13 mouse cellular contexts compared by ENCODE assay signal in the genomic region with DNA sequence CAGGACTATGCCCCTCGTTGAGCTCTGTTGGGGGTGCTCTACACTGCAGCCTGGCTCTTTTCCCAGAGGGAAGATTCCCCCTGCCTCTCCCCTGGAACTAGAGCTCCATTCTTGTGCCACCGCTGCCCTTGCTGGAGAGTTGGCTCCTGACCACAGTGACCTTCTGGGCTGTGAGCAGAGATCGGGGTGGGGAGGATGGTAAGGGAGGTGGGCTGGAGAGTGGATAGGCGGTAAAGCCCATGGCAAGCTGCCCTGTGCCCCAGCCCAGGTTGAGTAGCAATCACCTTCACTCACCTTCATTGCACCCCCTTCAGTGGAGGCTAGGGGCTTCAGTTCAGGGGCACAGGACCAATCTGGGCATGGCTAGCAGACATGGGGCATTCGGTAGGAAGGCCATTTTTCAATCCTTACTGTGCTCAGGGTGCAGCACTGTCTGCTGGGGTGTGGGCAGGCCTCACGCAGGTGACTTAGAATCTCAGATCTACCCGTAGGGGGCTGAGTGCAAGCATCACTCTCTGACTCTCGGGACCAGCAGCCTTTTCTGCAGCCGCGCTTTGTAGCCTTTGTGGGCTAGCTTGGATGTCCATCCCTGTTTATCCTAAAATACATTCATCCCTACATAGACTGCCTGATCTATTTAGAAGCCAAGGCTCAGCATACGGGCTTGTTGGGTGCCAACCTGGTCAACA. TPM values are rescaled to one million over a fixed set of nuclear protein-coding genes. Genes with fewer than 3 reads are reported as not detected.
A peak's percentile ranks its signal among the peaks of the same experiment; 100 is the strongest.
DNase-seq lines count a peak whose midpoint lies in the region; ATAC-seq and TF ChIP-seq lines count a peak whose summit lies in the region.
"Had no signal": no experiment of that assay in that cellular context is flagged by ENCODE, and none has a peak within 500 bp of the region (broad histone marks: within the 10 kb centered on the region; RNA-seq: fewer than 3 reads in every experiment).

No protein-coding gene starts in this region.

- no peak for DNase-seq in layer of hippocampus, adult 2 months (ENCODE audit: low spot score in 2 of 2)
- DNase-seq in layer of hippocampus, adult 9-11 months, result no peak
- no peak for DNase-seq in forebrain, postnatal 0 days
- DNase-seq in left cerebral cortex, postnatal 25 days (ENCODE audit: low spot score in 2 of 2), result peak; percentile 48 to 55
- DNase-seq in right cerebral cortex, postnatal 10 days (ENCODE audit: low spot score in 2 of 2), result peak; percentile 52 to 68
- no peak for DNase-seq in kidney, adult 9 months
- DNase-seq in thymus, postnatal 36 days, result no peak
- DNase-seq: adrenal gland, adult 8-10 months; B cell, adult 2 months had no signal

- peak overlapping the region; percentile 99 for H3K27ac ChIP-seq in layer of hippocampus, adult 2 months
- peak overlapping the region; percentile 66 for H3K27ac ChIP-seq in forebrain, postnatal 0 days (ENCODE audit: low read depth, low read length)
- H3K27ac ChIP-seq: kidney, postnatal 0 days; limb, embryonic 13.5 days had no signal

- no peaks in the 10 kb centered on the region for H3K27me3 ChIP-seq in forebrain, postnatal 0 days (ENCODE audit: insufficient read depth, low read length)

- peak overlapping the region; percentile 45 for H3K9ac ChIP-seq in forebrain, postnatal 0 days
- H3K9ac ChIP-seq: limb, embryonic 13.5 days had no signal

- ATAC-seq in forebrain, postnatal 0 days, result no peak
- ATAC-seq in megakaryocyte progenitor cell, adult 5-6 weeks (replicated peaks; ENCODE audit: poor library complexity), result no peak

- H3K36me3 ChIP-seq in forebrain, postnatal 0 days (ENCODE audit: insufficient read depth), result peaks cover 6% of the 10 kb centered on the region
- H3K36me3 ChIP-seq: limb, embryonic 13.5 days had no signal

- 66% methylated on average over 11 of the region's 11 CpGs for WGBS in forebrain, postnatal 0 days

- peak overlapping the region; percentile 61 for H3K4me2 ChIP-seq in forebrain, postnatal 0 days (ENCODE audit: low read depth)
- H3K4me2 ChIP-seq: limb, embryonic 13.5 days had no signal

- TF ChIP-seq CTCF in layer of hippocampus, adult 2 months (conservative IDR thresholded peaks at IDR 0.05), result no peak; the same call in 1 of the 2 replicates
- TF ChIP-seq CTCF in forebrain, postnatal 0 days (IDR thresholded peaks at IDR 0.05; ENCODE audit: low read depth), result no peak

- peak overlapping the region; percentile 81; the same call in 1 of the 2 replicates for H3K4me3 ChIP-seq in layer of hippocampus, adult 2 months
- H3K4me3 ChIP-seq in forebrain, postnatal 0 days (ENCODE audit: low read depth, low read length), result peak overlapping the region; percentile 25
- H3K4me3 ChIP-seq: limb, embryonic 13.5 days had no signal

- intact Hi-C loops in left cerebral cortex, postnatal 25 days (cut with DNase I), result loop anchor here (5.0 kb wide), 1 partner anchor 176 kb away; no protein-coding TSS in a partner anchor

- no peaks in the 10 kb centered on the region for H3K9me3 ChIP-seq in forebrain, postnatal 0 days (ENCODE audit: low read length)
- H3K9me3 ChIP-seq: limb, embryonic 13.5 days had no signal

- peaks cover 16% of the 10 kb centered on the region for H3K4me1 ChIP-seq in forebrain, postnatal 0 days (ENCODE audit: insufficient read depth)

RNA-seq across cellular contexts. Expression of gene Ythdf1, which starts 24.8 kb away (rescaled TPM):
- 10 to 100 TPM; 54.1 to 54.2 TPM for total RNA-seq in layer of hippocampus, adult 2 months (2021)
- 26.0 and 31.2 TPM in 2 replicates for total RNA-seq in forebrain, postnatal 0 days (2014; rRNA removed)
- polyA plus RNA-seq in forebrain, postnatal 0 days (2015; fragmentation: Nextera tagmentation; extraction: Ambion mirVana), result 49.9 and 51.7 TPM in 2 replicates
- 10 to 100 TPM; 60.6 to 62.8 TPM for total RNA-seq in left cerebral cortex, postnatal 25 days (2021)
- total RNA-seq in megakaryocyte progenitor cell, adult 5-6 weeks (2015), result 69.2 and 75.6 TPM in 2 replicates
- total RNA-seq in megakaryocyte progenitor cell, adult 5-6 weeks (2017), result 27.0 and 32.9 TPM in 2 replicates

RNA-seq across cellular contexts. Expression of gene Birc7, which starts 32.8 kb away (rescaled TPM):
- not detected for total RNA-seq in layer of hippocampus, adult 2 months (2021)
- 0.38 TPM in 1 of 2 replicates, not detected in the other for total RNA-seq in forebrain, postnatal 0 days (2014; rRNA removed)
- 0.13 and 0.24 TPM in 2 replicates for polyA plus RNA-seq in forebrain, postnatal 0 days (2015; fragmentation: Nextera tagmentation; extraction: Ambion mirVana)
- not detected for total RNA-seq in left cerebral cortex, postnatal 25 days (2021)
- not detected in 2 replicates for total RNA-seq in megakaryocyte progenitor cell, adult 5-6 weeks (2015)
- total RNA-seq in megakaryocyte progenitor cell, adult 5-6 weeks (2017), result not detected in 2 replicates
- total RNA-seq: adrenal gland, adult 8-10 months had no signal
- polyA plus RNA-seq: kidney, postnatal 0 days; limb, embryonic 13.5 days; stomach, embryonic 16.5 days had no signal

RNA-seq across cellular contexts. Expression of gene Nkain4, which starts 58.5 kb away (rescaled TPM):
- 10 to 100 TPM; 54.3 to 55.1 TPM for total RNA-seq in layer of hippocampus, adult 2 months (2021)
- total RNA-seq in forebrain, postnatal 0 days (2014; rRNA removed), result 35.9 and 43.7 TPM in 2 replicates
- polyA plus RNA-seq in forebrain, postnatal 0 days (2015; fragmentation: Nextera tagmentation; extraction: Ambion mirVana), result 80.9 and 87.5 TPM in 2 replicates
- 10 to 100 TPM; 36.0 to 37.9 TPM for total RNA-seq in left cerebral cortex, postnatal 25 days (2021)
- total RNA-seq in megakaryocyte progenitor cell, adult 5-6 weeks (2015), result not detected in 2 replicates
- not detected in 2 replicates for total RNA-seq in megakaryocyte progenitor cell, adult 5-6 weeks (2017)

Comparison
In these comparisons a context has a peak if more than half of its experiments do, and no peak if none do; other contexts are left out.
1. DNase-seq: peak in left cerebral cortex, postnatal 25 days (2 of 2) and right cerebral cortex, postnatal 10 days (2 of 2); none in layer of hippocampus, adult 2 months (0 of 2), layer of hippocampus, adult 9-11 months (single experiment), forebrain, postnatal 0 days (single experiment), kidney, adult 9 months (single experiment) and thymus, postnatal 36 days (0 of 2).
2. RNA of gene Nkain4, which starts 58.5 kb away (total RNA-seq): 54.3 to 55.1 TPM in layer of hippocampus, adult 2 months, 35.9 to 43.7 TPM in forebrain, postnatal 0 days and 36.0 to 37.9 TPM in left cerebral cortex, postnatal 25 days; not detected in megakaryocyte progenitor cell, adult 5-6 weeks; every median in the first group is over 10 times any median in the second.